Mouse (Mus musculus): ENCODE data around the gene Gla.
A peak's percentile ranks its signal among the peaks of the same experiment; 100 is the strongest.

Gla gene

GRCm38 (mm10) chrX:134600659-134601379, at the start of gene Gla, which contains the start of gene Hnrnph2:
Gene Gla, minus strand, starts transcription at chrX:134601125.
Gene Hnrnph2, plus strand, starts transcription at chrX:134601179.
- DNase-seq, result peak; percentile 97

- DNase-seq, result peak; percentile 61
These were observed 47.2 kb upstream of the Gla start for GRCm38 (mm10) chrX:134648031-134648692.

- DNase-seq, result no peak
These were observed 46.5 kb upstream of the Gla start for GRCm38 (mm10) chrX:134647421-134647820.

GRCm38 (mm10) chrX:134646338-134646737, 45.4 kb upstream of the Gla start:
- DNase-seq, result no peak

- no peak for DNase-seq
These were observed 40.3 kb upstream of the Gla start for GRCm38 (mm10) chrX:134641000-134641760.

- no peak for DNase-seq
These were observed 34.9 kb upstream of the Gla start for GRCm38 (mm10) chrX:134635860-134636259.

- DNase-seq, result no peak
These were observed 34.2 kb upstream of the Gla start for GRCm38 (mm10) chrX:134635111-134635510.

- DNase-seq, result no peak
These were observed 31.8 kb upstream of the Gla start for GRCm38 (mm10) chrX:134632710-134633109.

GRCm38 (mm10) chrX:134628200-134628599, 27.3 kb upstream of the Gla start:
- no peak for DNase-seq

- DNase-seq, result no peak
These were observed 22.4 kb upstream of the Gla start for GRCm38 (mm10) chrX:134623350-134623749.

- DNase-seq, result no peak
These were observed 20.8 kb upstream of the Gla start for GRCm38 (mm10) chrX:134621685-134622084.

GRCm38 (mm10) chrX:134620254-134620865, 19.4 kb upstream of the Gla start:
- no peak for DNase-seq

- DNase-seq, result no peak
These were observed 18.8 kb upstream of the Gla start for GRCm38 (mm10) chrX:134619695-134620094.

- DNase-seq, result no peak
These were observed 13.4 kb upstream of the Gla start for GRCm38 (mm10) chrX:134614306-134614705.

- DNase-seq, result peak; percentile 11
These were observed 11.5 kb upstream of the Gla start for GRCm38 (mm10) chrX:134612285-134612959.

GRCm38 (mm10) chrX:134610984-134611383, 10.1 kb upstream of the Gla start:
- no peak for DNase-seq

- DNase-seq, result no peak
These were observed 8.5 kb upstream of the Gla start for GRCm38 (mm10) chrX:134609472-134609871.

- DNase-seq, result peak; percentile 24
These were observed 625 bp upstream of the Gla start for GRCm38 (mm10) chrX:134601380-134602120.

GRCm38 (mm10) chrX:134599922-134600565, 881 bp downstream of the Gla start:
- no peak for DNase-seq

- DNase-seq, result no peak
These were observed 11.1 kb downstream of the Gla start for GRCm38 (mm10) chrX:134589836-134590235.

- DNase-seq, result no peak
These were observed 11.9 kb downstream of the Gla start for GRCm38 (mm10) chrX:134588997-134589396.
